Mouse (Mus musculus) heart, adult 18-20 months (tissue): ENCODE data around the gene Klhl9. TPM values are rescaled to one million over a fixed set of nuclear protein-coding genes. Genes with fewer than 3 reads are reported as not detected.
A peak's percentile ranks its signal among the peaks of the same experiment; 100 is the strongest.

Source experiments
- DNase-seq, 2 experiments: peaks; one replicate each; pipeline ENCODE4 v3.0.0; 2021 to 2022; ENCODE audit warnings: mixed read lengths in 1 of 2
- total RNA-seq, 2 experiments: library from RNA; stranded (reverse); gene quantifications; 2 replicates each; pipeline ENCODE4 v1.2.3; 2021

The Klhl9 gene
- total RNA-seq, 2 experiments from 2014 or later: 72.4 to 76.1 TPM

- DNase-seq: no peak
Measured at GRCm38 (mm10) chr4:88715059-88715458, 7.2 kb downstream of the Klhl9 start.

DNA sequence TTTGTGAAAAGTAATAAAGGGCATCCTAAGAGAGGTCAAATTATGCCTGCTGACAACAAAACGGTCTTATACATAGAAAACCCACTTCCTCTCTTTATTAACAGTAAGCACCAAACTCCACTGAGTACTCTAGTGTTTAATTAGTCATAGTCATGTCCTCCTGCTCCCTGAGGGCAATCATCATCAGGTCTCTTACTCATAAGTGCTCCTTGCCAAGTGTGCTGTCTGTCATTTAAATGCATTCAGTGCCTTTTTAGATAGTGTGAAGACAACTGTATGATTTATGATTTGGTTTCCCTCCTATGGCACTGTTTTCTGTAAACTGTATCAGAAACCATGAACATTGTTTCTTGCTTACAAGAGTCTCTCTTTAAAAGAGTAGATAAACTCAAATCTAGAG, 8.0 kb downstream of the Klhl9 start:
- no peak for DNase-seq

DNA sequence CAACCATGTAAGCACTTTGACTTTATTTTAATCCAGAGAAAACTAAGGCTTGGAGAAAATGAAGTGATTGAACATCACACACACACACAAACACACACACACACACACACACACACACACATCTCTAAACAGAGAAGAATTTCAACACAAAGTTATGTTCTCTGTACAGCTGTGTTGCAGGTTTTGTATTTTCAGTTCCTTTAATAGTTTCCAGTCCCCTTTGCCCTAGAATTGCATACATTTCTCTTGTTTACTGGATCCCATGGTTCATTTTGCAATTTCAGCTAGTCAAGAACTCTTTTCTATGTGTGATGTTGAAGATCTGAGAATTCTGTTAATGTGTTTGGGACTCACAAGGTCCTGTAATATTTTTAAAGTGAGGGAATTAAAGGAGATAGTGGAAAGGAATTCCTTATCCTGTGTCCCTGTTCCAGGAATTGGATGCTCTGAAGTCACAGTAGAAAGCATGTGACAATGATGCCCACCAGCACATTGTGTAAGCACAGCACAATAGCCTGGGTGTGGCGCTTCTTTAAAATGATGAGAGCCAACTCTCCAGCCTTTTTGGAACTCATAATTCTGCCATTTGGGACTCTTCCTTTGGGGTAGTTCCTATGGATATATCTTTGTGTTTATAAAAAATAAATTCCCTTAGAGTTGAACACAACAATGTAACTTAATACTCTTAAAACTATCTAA, 15.0 kb downstream of the Klhl9 start:
- DNase-seq: peak in 1 of 2 experiments; percentile 29

GRCm38 (mm10) chr4:88705924-88706323, 16.3 kb downstream of the Klhl9 start:
- DNase-seq: peak in 1 of 2 experiments; percentile 31

DNA sequence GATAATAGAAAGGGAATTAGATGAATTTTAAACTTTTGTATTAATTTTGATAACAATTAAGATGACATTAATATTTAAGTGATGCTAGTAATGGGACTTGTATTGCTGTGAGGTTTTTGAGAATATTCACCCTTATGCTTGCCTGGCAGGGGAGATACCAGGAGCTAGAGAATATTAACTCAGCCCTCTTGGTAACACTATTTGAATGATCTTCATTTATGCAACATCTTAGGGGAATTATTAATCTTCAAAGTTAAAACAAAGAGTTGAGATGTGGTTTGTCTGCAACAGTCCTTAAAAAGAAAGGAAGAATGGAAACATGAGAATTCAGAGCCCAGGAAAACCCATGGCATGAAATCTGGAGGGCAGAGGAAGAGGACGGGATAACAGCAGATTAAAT, 23.0 kb downstream of the Klhl9 start:
- no peak for DNase-seq

DNA sequence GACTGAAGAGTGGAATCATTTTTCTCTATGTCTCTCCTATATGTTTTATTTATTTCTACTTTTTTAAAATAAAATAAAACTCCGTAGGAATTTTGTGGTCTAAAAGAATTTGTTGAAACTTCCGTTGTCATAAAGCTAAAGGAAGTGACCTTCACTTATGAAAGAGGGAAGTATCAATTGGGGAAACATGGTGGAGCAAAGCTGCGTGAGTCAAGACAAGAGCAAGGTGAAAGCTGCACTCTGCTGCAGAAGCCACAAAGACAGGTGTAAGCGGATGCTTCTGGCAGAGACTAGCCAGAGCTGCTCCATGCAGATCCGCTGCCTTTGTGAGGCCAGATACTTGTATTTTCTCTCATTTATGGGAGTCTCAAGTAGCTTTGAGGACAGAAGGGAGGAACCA, 23.5 kb downstream of the Klhl9 start:
- no peak for DNase-seq

DNA sequence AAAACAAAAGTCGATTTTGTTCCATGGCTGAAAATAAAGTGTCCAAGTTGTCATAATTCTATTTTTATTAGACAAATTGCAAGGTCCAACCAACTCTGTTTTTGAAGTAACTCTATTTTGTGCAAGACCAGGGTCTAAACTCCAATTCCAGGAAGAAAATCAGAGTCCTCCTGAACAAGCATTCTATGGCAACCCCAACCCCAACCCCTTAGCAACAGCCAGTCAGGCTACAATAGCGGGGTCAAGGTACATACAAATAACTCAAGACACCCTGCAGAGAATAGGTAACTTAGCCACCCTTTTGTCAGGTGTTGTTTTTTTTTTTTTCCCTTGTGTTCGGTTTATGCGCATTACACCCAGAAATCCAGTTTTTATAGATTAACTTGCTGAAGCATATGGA, 24.5 kb downstream of the Klhl9 start:
- no peak for DNase-seq

- DNase-seq: no peak
Measured at GRCm38 (mm10) chr4:88697108-88697507, 25.2 kb downstream of the Klhl9 start.

- peak; percentile 74 to 90 for DNase-seq
Measured at GRCm38 (mm10) chr4:88696237-88696884, 25.9 kb downstream of the Klhl9 start.

DNA sequence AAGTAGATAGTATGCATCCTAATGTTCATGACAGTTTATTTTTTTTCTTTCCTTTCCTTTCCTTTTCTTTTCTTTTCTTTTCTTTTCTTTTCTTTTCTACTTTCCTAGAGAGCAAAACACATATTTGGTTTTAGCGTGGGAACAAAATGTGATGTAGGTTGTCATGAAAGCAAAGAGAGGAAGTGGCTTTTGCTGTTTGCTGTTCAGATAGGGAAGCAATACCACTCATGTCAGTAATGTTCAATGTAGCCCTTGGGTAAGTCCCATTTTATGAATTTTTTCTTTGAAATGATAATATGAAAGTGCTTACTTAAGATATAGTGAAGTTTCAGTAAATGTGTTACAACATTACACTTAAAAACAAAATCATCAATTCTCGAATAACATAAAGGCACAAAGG, 28.9 kb downstream of the Klhl9 start:
- DNase-seq: no peak

GRCm38 (mm10) chr4:88692537-88692936, 29.7 kb downstream of the Klhl9 start:
- no peak for DNase-seq

DNA sequence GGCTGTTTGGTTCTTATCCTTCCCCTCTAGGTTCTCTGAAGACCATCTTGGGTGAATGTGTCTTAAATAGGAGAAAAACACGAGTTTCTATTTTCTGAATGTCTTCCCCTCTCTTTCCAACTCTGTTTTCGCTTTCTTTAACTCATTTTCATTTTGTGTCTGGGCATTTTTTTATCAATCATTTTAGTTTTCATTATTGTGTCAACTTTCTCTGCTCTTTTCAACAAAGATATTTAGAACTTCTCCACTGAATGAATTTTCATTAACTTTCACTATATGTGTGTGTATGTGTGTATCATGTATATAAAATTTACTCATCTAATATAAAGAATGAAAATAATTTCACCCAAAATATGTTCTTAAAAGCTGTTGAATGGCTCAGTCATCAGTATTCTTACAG, 31.0 kb downstream of the Klhl9 start, which contains the start of gene Ifnab:
Ifnab (minus strand) TSS at position 101 of the 400 bp plus-strand sequence.
- no peak for DNase-seq

- no peak for DNase-seq
Measured at GRCm38 (mm10) chr4:88683812-88684211, 38.5 kb downstream of the Klhl9 start, which contains the start of gene Ifna2. Gene Ifna2, minus strand, starts transcription at chr4:88683912.

DNA sequence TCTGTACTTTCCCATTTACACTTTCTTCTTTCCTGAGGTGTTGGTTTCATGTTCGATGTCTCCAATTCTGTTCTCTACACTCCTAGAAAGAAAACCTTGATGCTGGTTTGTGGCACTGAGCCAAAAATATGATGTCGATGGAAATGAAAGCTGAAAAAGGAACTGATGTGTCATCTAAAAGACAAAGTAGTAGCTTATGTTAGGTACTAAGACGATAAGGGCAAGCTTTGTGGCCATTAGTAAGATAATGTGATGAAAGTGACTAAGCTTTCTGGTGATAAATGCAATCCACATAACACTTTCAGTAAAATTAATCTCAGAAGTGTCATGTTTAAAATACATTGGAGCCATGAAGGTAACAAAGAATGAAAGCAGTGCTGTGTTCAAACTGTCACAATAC, 40.9 kb downstream of the Klhl9 start:
- DNase-seq: no peak

GRCm38 (mm10) chr4:88680362-88680761, 41.9 kb downstream of the Klhl9 start:
- peak in 1 of 2 experiments; percentile 51 for DNase-seq

GRCm38 (mm10) chr4:88676824-88677223, 45.4 kb downstream of the Klhl9 start, which contains the start of gene Ifna16:
Gene Ifna16, minus strand, starts transcription at chr4:88676924.
- DNase-seq: no peak

Other genes starting within 250 kb of the Klhl9 start
- not detected for gene Ifnb1, start 199.7 kb downstream of the Klhl9 start, total RNA-seq
- not detected for gene Ifna15, start 164.2 kb downstream of the Klhl9 start, total RNA-seq
- not detected for gene Ifna14, start 150.7 kb downstream of the Klhl9 start, total RNA-seq
- not detected for gene Ifna9, start 130.1 kb downstream of the Klhl9 start, total RNA-seq
- gene Ifna12, start 119.1 kb downstream of the Klhl9 start, total RNA-seq: not detected
- gene C87499, start 88.1 kb downstream of the Klhl9 start, total RNA-seq: not detected
- not detected for gene Ifna13, start 78.0 kb downstream of the Klhl9 start, total RNA-seq
- gene Ifna16, start 45.5 kb downstream of the Klhl9 start, total RNA-seq: not detected
- not detected for gene Ifna2, start 38.6 kb downstream of the Klhl9 start, total RNA-seq
- gene Ifnab, start 31.1 kb downstream of the Klhl9 start, total RNA-seq: not detected
- under 1 TPM in 1 of 2 experiments, not detected in 1; 0.42 TPM for gene Gm26566, start 660 bp downstream of the Klhl9 start, total RNA-seq
- not detected for gene Gm13271, start 32.4 kb upstream of the Klhl9 start, total RNA-seq
- gene Gm13283, start 37.7 kb upstream of the Klhl9 start, total RNA-seq: not detected
- gene Gm13290, start 51.4 kb upstream of the Klhl9 start, total RNA-seq: not detected
- gene Gm13289, start 54.5 kb upstream of the Klhl9 start, total RNA-seq: not detected
- not detected for gene Gm13272, start 57.4 kb upstream of the Klhl9 start, total RNA-seq
- gene Ifnz, start 59.7 kb upstream of the Klhl9 start, total RNA-seq: not detected
- gene Gm13276, start 63.2 kb upstream of the Klhl9 start, total RNA-seq: not detected
- not detected for gene Gm13277, start 66.2 kb upstream of the Klhl9 start, total RNA-seq
- not detected for gene Gm13278, start 69.1 kb upstream of the Klhl9 start, total RNA-seq
- not detected for gene Gm13275, start 72.0 kb upstream of the Klhl9 start, total RNA-seq
- not detected for gene Gm13279, start 74.9 kb upstream of the Klhl9 start, total RNA-seq
- not detected for gene Gm13285, start 77.2 kb upstream of the Klhl9 start, total RNA-seq
- not detected for gene Gm13287, start 80.8 kb upstream of the Klhl9 start, total RNA-seq
- not detected for gene Gm13288, start 83.1 kb upstream of the Klhl9 start, total RNA-seq
- gene Ifna7, start 93.8 kb upstream of the Klhl9 start, total RNA-seq: not detected
- gene Ifna11, start 97.5 kb upstream of the Klhl9 start, total RNA-seq: not detected
- not detected for gene Ifna6, start 105.0 kb upstream of the Klhl9 start, total RNA-seq
- gene Ifna5, start 113.1 kb upstream of the Klhl9 start, total RNA-seq: not detected
- not detected for gene Ifna4, start 119.4 kb upstream of the Klhl9 start, total RNA-seq
- not detected for gene Ifna1, start 127.6 kb upstream of the Klhl9 start, total RNA-seq
- gene Ifne, start 157.7 kb upstream of the Klhl9 start, total RNA-seq: not detected